Mouse (Mus musculus) heart, postnatal 10 days (tissue): ENCODE measurements around the gene Xpa. TPM values are rescaled to one million over a fixed set of nuclear protein-coding genes. Genes with fewer than 3 reads are reported as not detected.
"Not testable (repeated sequence)": the region's sequence is repeated elsewhere in the genome, so short reads cannot be mapped to it uniquely, and the experiment has no call there.

ENCODE experiments used
- DNase-seq, 2 experiments: peaks; one replicate each; pipeline ENCODE4 v3.0.0; 2021
- intact Hi-C: fragments of 180-260 bp; cut with DNase I; formaldehyde crosslinking; loops from one replicate; pipeline ENCODE4 v1.15.1; 2025
- total RNA-seq, 2 experiments: library from RNA; stranded (reverse); gene quantifications; 2 replicates each; pipeline ENCODE4 v1.2.3; 2021

The Xpa gene
- 10 to 100 TPM; 10.2 to 14.2 TPM for total RNA-seq

DNA sequence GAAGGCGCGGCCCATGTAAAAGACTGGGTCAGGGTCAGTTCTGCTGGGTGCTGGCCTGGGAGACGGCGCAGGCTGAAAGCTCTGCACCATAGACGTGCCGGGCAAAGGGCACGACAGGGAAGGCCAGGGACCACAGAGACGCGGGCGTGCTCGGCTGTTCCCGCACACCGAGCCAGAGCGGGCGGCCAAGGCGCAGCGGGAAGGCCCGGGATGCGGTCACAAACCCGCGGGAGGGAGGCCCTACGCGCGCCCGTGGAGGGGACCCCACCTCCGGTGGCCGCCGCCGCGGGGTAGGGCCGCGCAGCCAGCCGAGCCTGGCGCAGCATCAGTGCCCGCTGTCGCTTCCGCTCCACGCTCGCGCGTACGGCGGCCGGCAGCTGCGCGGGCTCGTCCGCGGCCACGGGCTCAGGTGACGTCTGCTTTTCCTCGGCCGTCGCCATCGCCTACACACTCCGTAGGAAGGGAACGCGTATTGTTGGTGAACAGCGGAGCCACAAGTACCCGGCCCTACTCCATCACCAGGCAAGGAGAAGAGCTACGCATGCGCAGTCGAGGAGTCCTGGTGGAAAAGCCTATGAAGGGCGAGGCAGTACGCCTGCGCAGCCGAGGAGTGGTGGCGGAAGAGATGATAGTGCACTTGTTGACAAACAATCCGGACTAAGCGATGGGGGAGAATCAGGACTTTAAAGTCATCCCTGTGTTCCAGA lies at the start of gene Xpa:
Xpa (minus strand) TSS at position 531 of the 707 bp plus-strand sequence.
- peak; percentile 95 to 96 for DNase-seq
- intact Hi-C loops = no loop called here

DNA sequence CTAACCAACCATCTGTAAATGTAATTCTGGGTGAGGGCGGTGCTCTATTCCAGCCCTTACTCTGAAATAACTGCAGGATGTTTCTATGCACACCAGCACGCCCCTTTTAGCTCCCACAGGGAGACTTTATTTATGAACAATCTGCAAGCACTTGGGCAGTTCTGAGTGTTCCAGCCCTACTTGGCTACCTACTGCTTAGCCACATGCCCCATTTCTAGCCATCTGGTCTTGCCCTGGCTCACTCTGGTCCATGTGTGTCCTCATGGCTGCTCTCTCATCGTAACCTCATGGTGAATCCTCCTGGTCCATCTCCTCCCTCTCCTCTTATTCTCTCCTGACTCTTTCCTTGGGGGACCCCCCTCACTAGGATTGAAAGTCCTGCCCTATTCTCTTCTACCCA lies 39.8 kb upstream of the Xpa start:
- intact Hi-C loops = no loop called here

DNA sequence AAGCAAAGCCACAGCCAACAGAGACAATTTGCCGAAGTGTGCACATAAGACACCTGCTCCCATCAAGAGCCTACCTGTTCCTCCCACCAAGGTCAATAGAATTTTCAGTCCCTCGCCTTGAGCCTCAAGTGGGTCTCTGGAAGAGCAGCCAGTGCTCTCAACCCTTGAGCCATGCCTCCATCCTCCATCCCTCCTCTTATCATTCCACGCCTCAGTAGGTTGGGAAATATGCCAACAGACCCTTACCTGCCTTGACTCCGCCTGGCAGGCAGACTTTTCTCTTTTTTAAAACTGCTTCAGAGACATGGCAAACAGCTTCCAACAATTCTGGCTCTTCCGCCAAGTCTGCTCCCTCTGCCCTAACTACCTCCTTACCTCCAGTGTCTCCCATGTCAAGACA lies 38.6 kb upstream of the Xpa start:
- DNase-seq = no peak

More for the DNA sequence above, 39.8 kb upstream of the Xpa start:
- no peak for DNase-seq

DNA sequence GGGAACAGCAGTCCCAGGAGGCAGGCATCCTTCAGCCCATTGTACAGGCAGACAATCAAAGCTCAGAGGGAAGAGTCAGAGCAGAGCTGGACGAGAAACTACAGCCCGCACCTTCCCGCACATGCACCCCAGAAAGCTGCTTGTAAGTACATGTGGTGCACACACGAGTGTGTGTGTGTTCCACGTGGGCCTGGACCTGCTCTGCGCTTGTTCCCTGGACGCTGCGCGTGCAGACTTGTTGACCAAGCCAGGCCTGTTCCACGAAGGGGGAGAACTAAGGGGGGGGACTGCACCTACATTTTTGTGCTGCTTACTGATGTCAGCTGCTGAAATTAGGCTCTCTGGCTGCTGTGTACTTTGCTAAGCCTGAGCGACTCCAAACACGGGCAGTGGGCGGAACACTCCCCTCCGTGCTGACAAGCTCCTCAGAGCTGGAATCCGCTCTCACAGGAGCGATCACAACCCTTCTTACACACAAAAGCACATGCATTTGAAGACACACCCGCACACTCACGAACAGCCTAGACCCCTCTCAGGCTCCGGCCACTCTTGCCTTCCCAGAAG lies 30.9 kb upstream of the Xpa start:
- DNase-seq = peak; percentile 4 to 5

More for the DNA sequence above, 38.6 kb upstream of the Xpa start:
- intact Hi-C loops = no loop called here

DNA sequence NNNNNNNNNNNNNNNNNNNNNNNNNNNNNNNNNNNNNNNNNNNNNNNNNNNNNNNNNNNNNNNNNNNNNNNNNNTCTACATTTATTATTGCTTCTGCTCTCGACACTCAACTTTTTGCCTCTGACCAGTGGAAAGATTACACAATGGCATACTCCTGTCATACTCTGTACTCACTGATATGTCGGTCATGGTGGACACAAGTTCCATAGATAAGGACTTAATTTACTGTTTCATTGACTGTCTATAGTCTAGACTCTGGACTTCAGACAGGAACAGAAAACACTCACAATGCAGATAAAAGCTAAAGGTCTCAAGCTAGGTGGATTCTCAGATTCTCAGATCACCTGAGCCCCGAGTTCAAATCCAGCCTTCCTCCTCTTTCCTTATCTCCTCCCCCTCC lies 25.0 kb upstream of the Xpa start:
- intact Hi-C loops = no loop called here
- DNase-seq = no peak

More for the DNA sequence above, 30.9 kb upstream of the Xpa start:
- intact Hi-C loops = no loop called here

- intact Hi-C loops = loop anchor here (2.0 to 5.0 kb wide), 3 partner anchors 100 to 245 kb away; no protein-coding TSS in a partner anchor
- DNase-seq = peak; percentile 6 to 16
Measured at GRCm38 (mm10) chr4:46202562-46203126, 6.5 kb upstream of the Xpa start.

- intact Hi-C loops = loop anchor here (2.0 to 5.0 kb wide), 3 partner anchors 100 to 245 kb away; no protein-coding TSS in a partner anchor
- DNase-seq = peak; percentile 76 to 84
Measured at GRCm38 (mm10) chr4:46201834-46202561, 5.9 kb upstream of the Xpa start.

- intact Hi-C loops = no loop called here
- no peak for DNase-seq
Measured at GRCm38 (mm10) chr4:46198064-46198463, 2.0 kb upstream of the Xpa start.

DNA sequence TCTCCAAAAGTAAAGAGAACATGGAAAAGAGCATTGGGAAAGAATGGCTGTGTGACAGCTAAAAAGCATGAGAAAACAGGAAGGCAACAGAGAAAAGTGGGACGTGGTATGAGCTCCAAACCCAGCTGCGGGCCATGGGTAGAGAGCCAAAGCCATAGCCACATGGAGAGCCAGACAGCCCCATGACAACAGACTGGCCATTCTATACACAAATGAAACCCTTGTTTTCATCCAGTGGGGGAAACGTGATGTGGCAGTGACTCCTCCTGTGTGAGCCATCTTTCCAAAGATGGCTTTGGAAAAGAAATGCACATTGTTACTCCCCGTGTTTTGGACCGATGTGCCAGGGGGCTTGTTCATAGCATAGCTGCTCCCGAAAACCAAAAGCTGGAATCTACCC lies 402 bp upstream of the Xpa start:
- intact Hi-C loops = no loop called here
- DNase-seq = no peak

- intact Hi-C loops = not testable (repeated sequence)
- DNase-seq = peak in 1 of 2 experiments; percentile 30
Measured at GRCm38 (mm10) chr4:46192011-46192410, 4.1 kb downstream of the Xpa start.

DNA sequence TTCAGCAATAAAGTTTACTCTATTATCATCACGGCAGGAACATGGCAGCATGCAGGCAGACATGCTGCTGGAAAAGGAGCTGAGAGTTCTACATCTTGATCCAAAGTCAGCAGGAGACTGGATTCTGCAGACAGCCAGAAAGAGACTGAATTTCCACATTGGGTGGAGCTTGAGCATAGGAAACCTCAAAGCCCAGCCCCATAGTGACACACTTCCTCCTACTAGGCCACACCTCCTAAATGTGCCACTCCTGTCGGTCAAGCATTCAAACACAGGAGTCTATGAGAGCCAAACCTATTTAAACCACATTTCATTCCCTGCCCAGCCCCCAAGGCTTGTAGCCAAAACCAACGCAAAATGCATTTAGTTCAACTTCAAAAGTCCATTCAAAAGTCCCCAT lies 9.6 kb downstream of the Xpa start:
- DNase-seq = no peak
- intact Hi-C loops = no loop called here

GRCm38 (mm10) chr4:46185890-46186289 lies 10.2 kb downstream of the Xpa start:
- intact Hi-C loops = no loop called here
- DNase-seq = no peak

DNA sequence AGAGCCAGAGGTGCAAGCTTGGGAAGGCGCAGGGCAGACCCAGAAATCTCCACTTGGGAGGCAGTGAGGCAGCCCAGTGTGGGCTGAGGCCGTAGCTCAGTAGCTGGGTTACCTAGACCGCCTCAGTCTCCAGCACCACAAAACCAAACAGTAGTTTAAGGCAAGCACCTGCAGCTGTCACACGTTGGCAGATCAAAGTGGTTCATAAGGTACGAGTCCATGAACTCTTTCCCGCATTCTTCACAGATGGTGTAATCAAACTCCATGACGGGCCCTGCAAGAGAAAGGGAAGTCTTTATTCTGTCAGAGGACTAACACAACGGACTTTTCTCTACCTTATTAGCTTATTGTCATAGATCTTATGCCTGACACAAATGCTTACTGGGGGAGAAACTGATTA lies 10.7 kb downstream of the Xpa start:
- no peak for DNase-seq
- intact Hi-C loops = no loop called here

DNA sequence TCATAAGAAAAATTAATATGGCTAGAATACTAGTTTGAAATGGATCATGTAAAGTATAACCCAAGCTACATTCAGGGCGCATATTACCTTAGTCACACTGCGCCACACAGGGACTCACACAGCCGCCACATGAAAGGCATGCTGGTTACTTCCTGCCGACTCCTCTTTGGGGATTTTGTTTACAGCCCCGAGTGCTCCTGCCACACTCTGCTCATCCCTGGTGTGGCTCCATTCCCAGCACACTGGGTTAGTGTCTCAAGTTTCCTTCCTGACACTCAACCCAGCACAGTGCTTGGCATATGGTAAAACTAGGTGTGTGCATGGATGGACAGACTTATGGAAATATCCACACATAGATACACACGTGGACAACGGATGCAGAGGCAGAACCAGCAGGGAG lies 13.9 kb downstream of the Xpa start:
- no peak for DNase-seq
- intact Hi-C loops = no loop called here

DNA sequence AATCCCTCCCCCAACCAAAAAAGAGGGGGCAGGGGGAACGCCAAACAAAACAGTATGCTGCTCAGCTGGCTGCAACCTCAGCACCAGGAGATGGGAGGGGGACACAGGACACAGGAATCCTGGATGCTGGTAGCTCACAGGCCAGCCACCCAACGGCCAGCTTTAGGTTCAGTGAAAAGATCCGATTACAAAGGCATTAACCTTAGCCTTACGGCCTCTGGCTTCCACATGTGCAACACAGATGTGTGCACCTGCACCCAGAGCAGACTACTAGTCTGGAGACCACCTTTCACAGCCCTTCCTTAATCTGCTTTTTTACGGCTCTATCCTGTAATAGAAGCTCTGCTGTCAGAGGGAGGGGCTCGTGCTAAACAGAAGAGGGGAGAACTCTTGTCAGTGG lies 14.9 kb downstream of the Xpa start:
- intact Hi-C loops = no loop called here
- no peak for DNase-seq

DNA sequence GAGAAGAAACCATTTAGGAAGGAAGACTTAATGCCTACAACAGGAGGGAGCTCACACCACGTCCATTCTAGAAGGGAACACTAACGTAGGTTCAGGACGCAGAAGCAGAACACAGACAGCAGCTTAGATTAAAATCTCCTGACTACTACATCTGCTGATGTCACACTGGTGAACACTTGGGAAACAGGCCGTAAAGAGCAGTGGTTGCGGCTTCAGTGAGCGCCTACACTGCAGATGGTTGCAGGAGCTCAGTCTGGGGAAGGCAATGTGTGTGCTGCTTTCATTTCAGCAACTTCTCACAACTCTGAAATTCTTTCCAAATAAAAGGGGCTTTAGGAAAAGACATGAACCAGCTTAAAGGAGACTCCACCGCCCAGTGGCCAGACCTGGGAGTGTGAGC lies 18.6 kb downstream of the Xpa start:
- no peak for DNase-seq
- intact Hi-C loops = no loop called here

DNA sequence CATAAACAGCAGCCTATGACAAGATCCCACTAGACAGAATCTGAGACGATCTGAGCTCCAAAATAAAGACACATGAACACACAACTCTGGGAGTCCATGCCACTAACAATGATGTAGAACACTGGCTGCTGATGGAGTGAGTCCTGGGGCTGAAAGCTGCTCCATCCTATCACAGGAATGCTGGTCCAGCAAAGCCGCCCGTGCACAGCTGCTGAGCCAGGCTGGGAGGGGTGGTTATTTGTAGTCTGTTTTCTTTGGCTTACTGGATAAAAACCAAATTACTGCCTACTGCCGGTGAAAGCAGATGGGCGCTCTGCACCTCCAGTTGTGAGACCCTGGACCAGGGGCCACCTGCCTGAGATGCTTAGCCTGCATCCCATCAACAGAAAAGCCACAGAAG lies 19.1 kb downstream of the Xpa start:
- intact Hi-C loops = no loop called here
- peak; percentile 11 to 22 for DNase-seq

GRCm38 (mm10) chr4:46176313-46176712 lies 19.8 kb downstream of the Xpa start:
- no peak for DNase-seq
- intact Hi-C loops = no loop called here

DNA sequence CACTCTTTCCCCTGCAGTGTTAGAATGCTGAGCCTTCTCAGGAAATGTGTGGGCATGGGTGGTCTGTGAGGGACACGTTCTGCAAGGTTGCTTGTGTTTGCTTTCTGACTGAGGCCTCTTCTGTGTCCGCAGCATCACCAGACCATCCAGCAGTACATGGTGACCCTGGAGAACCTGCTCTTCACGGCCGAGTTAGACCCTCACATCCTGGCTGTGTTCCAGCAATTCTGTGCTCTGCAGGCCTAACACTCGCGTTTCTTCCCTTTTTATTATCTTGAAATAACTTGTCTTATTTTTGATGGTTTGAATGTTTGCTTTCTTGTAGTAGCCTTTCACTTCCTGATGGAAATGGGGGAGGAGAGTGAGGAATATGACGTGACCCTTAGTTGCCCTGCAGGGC lies 24.4 kb downstream of the Xpa start:
- intact Hi-C loops = no loop called here
- DNase-seq = no peak

GRCm38 (mm10) chr4:46165831-46166230 lies 30.3 kb downstream of the Xpa start:
- intact Hi-C loops = no loop called here
- DNase-seq = no peak

DNA sequence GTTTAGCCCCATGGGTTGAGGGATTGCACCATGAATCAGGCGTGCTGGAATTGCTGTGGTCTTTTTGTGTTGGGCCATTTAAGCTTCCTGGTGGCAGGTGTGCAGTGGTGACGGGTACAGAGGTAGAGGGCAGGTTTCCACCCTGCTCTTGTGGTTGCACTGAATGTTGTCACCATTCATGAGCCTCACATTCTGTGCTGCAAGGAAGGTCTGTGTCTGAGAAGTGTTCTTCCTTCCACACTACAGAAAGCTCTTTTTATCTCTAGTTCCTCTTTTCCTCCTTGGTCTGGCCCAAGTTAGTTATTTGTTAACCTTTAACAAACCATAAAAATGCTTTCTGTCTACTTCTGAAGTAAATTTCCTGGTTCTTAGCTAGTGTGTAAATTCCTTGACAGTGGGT lies 32.1 kb downstream of the Xpa start:
- intact Hi-C loops = no loop called here
- DNase-seq = no peak
